Mouse (Mus musculus) heart, embryonic 10.5 days (tissue): Measurements from ENCODE around the gene Dll1. TPM values are rescaled to one million over a fixed set of nuclear protein-coding genes. Genes with fewer than 3 reads are reported as not detected.

ENCODE experiments used
- DNase-seq: peaks from one replicate; pipeline ENCODE4 v3.0.0-alpha.2; 2017; ENCODE audit warnings: low spot score
- H3K27ac ChIP-seq: fragments of 300-500 bp; sonication (generic); 2 replicates; pipeline ENCODE4 v1.5.1; 2016; ENCODE audit warnings: mild to moderate bottlenecking
- H3K27me3 ChIP-seq: fragments of 300-500 bp; sonication (generic); 2 replicates; pipeline ENCODE4 v1.6.1; 2016; ENCODE audit warnings: mild to moderate bottlenecking; ENCODE audit not compliant: poor library complexity, insufficient read depth, severe bottlenecking
- H3K36me3 ChIP-seq: fragments of 300-500 bp; sonication (generic); 2 replicates; pipeline ENCODE4 v1.6.1; 2016; ENCODE audit warnings: mild to moderate bottlenecking, moderate library complexity
- H3K4me1 ChIP-seq: fragments of 300-500 bp; sonication (generic); 2 replicates; pipeline ENCODE4 v1.6.1; 2016; ENCODE audit warnings: mild to moderate bottlenecking
- H3K4me3 ChIP-seq: fragments of 300-500 bp; sonication (generic); 2 replicates; pipeline ENCODE4 v1.5.1; 2016; ENCODE audit warnings: mild to moderate bottlenecking, moderate library complexity
- H3K9me3 ChIP-seq: fragments of 300-500 bp; sonication (generic); 2 replicates; pipeline ENCODE4 v1.6.1; 2016; ENCODE audit warnings: mild to moderate bottlenecking, moderate library complexity
- WGBS: fragments of 180-500 bp; shearing (Covaris S2); methylation state at CpG from one replicate; pipeline ENCODE4 v1.1.7; 2016; 5-methylcytosine and 5-hydroxymethylcytosine counted together
- polyA plus RNA-seq: library from polyadenylated mRNA; unstranded; fragments of >200 nt; fragmentation: Nextera tagmentation; extraction: Ambion mirVana; gene quantifications from 2 replicates; pipeline ENCODE4 v1.2.1, GENCODE M21; 2016

The Dll1 gene
- 4.9 and 9.7 TPM in 2 replicates for polyA plus RNA-seq

GRCm38 (mm10) chr17:15376494-15377181 is at the start of gene Dll1:
Gene Dll1, minus strand, starts transcription at chr17:15376872.
- no peaks in the 10 kb centered on the region for H3K9me3 ChIP-seq
- no peak for DNase-seq
- H3K36me3 ChIP-seq, result no peaks in the 10 kb centered on the region
- peak within 1 kb of the TSS; percentile 67 for H3K4me3 ChIP-seq
- under 1% methylated on average over 36 of the region's 36 CpGs for WGBS
- H3K27me3 ChIP-seq, result peaks cover 99% of the 10 kb centered on the region
- H3K4me1 ChIP-seq, result peaks cover 54% of the 10 kb centered on the region
- H3K27ac ChIP-seq, result peak within 1 kb of the TSS; percentile 81

GRCm38 (mm10) chr17:15425931-15426330 is 49.3 kb upstream of the Dll1 start:
- Histone ChIP-seq H3K36me3 (peaks cover 81% of the 10 kb centered on the region), H3K27ac (no peak overlapping the region), H3K9me3 (0 out of 2 replicates have a peak, but pooled peaks cover 2% of the 10 kb centered on the region), H3K27me3 (no peaks in the 10 kb centered on the region), H3K4me1 (peaks cover 6% of the 10 kb centered on the region; the same call in 1 of the 2 replicates), H3K4me3 (no peak overlapping the region)
- DNase-seq, result no peak
- 79% methylated on average over 3 of the region's 3 CpGs for WGBS

GRCm38 (mm10) chr17:15423080-15423765 is 46.6 kb upstream of the Dll1 start:
- DNase-seq, result peak; percentile 53
- H3K27ac ChIP-seq, result no peak overlapping the region
- no peak overlapping the region for H3K4me3 ChIP-seq
- 59% methylated on average over 8 of the region's 8 CpGs for WGBS
- H3K9me3 ChIP-seq, result 0 out of 2 replicates have a peak, but pooled peaks cover 2% of the 10 kb centered on the region
- no peaks in the 10 kb centered on the region for H3K27me3 ChIP-seq
- no peaks in the 10 kb centered on the region for H3K4me1 ChIP-seq
- peaks cover 80% of the 10 kb centered on the region for H3K36me3 ChIP-seq

GRCm38 (mm10) chr17:15422666-15423065 is 46.0 kb upstream of the Dll1 start:
- peak; percentile 54 for DNase-seq
- H3K27me3 ChIP-seq, result no peaks in the 10 kb centered on the region
- H3K9me3 ChIP-seq, result 0 out of 2 replicates have a peak, but pooled peaks cover 2% of the 10 kb centered on the region
- no peaks in the 10 kb centered on the region for H3K4me1 ChIP-seq
- H3K27ac ChIP-seq, result no peak overlapping the region
- WGBS, result 85% methylated on average over 9 of the region's 9 CpGs
- peaks cover 80% of the 10 kb centered on the region for H3K36me3 ChIP-seq
- no peak overlapping the region for H3K4me3 ChIP-seq

- Histone ChIP-seq H3K36me3 (peaks cover 81% of the 10 kb centered on the region), H3K27ac (no peak overlapping the region), H3K27me3 (no peaks in the 10 kb centered on the region), H3K9me3 (0 out of 2 replicates have a peak, but pooled peaks cover 2% of the 10 kb centered on the region), H3K4me3 (no peak overlapping the region), H3K4me1 (no peaks in the 10 kb centered on the region)
- no peak for DNase-seq
- 95% methylated on average over 6 of the region's 6 CpGs for WGBS
Measured at GRCm38 (mm10) chr17:15421446-15421845, 44.8 kb upstream of the Dll1 start.

GRCm38 (mm10) chr17:15420021-15420603 is 43.4 kb upstream of the Dll1 start:
- peak; percentile 56 for DNase-seq
- Histone ChIP-seq H3K9me3 (0 out of 2 replicates have a peak, but pooled peaks cover 2% of the 10 kb centered on the region), H3K4me3 (no peak overlapping the region), H3K27me3 (no peaks in the 10 kb centered on the region), H3K27ac (no peak overlapping the region), H3K4me1 (no peaks in the 10 kb centered on the region), H3K36me3 (peaks cover 82% of the 10 kb centered on the region)
- WGBS, result 88% methylated on average over 8 of the region's 8 CpGs

GRCm38 (mm10) chr17:15419534-15419933 is 42.9 kb upstream of the Dll1 start:
- peaks cover 82% of the 10 kb centered on the region for H3K36me3 ChIP-seq
- H3K4me1 ChIP-seq, result no peaks in the 10 kb centered on the region
- WGBS, result 68% methylated on average over 8 of the region's 8 CpGs

GRCm38 (mm10) chr17:15416596-15417215 is 40.0 kb upstream of the Dll1 start:
- H3K27ac ChIP-seq, result no peak overlapping the region
- peak; percentile 73 for DNase-seq
- no peaks in the 10 kb centered on the region for H3K27me3 ChIP-seq
- H3K4me1 ChIP-seq, result no peaks in the 10 kb centered on the region
- H3K9me3 ChIP-seq, result no peaks in the 10 kb centered on the region
- WGBS, result 88% methylated on average over 12 of the region's 12 CpGs
- H3K4me3 ChIP-seq, result no peak overlapping the region
- H3K36me3 ChIP-seq, result peaks cover 70% of the 10 kb centered on the region

More at GRCm38 (mm10) chr17:15419534-15419933, 42.9 kb upstream of the Dll1 start:
- Histone ChIP-seq H3K9me3 (0 out of 2 replicates have a peak, but pooled peaks cover 2% of the 10 kb centered on the region), H3K27ac (no peak overlapping the region), H3K27me3 (no peaks in the 10 kb centered on the region), H3K4me3 (no peak overlapping the region)
- DNase-seq, result peak; percentile 70

- 95% methylated on average over 1 of the region's 1 CpGs for WGBS
Measured at GRCm38 (mm10) chr17:15410861-15411260, 34.2 kb upstream of the Dll1 start.

GRCm38 (mm10) chr17:15409261-15409660 is 32.6 kb upstream of the Dll1 start:
- Histone ChIP-seq H3K4me3 (no peak overlapping the region), H3K36me3 (peaks cover 75% of the 10 kb centered on the region), H3K9me3 (no peaks in the 10 kb centered on the region), H3K27ac (no peak overlapping the region), H3K27me3 (no peaks in the 10 kb centered on the region), H3K4me1 (no peaks in the 10 kb centered on the region)
- 86% methylated on average over 10 of the region's 10 CpGs for WGBS
- DNase-seq, result peak; percentile 50

More at GRCm38 (mm10) chr17:15410861-15411260, 34.2 kb upstream of the Dll1 start:
- Histone ChIP-seq H3K36me3 (peaks cover 79% of the 10 kb centered on the region), H3K9me3 (no peaks in the 10 kb centered on the region), H3K4me3 (no peak overlapping the region), H3K4me1 (no peaks in the 10 kb centered on the region), H3K27me3 (no peaks in the 10 kb centered on the region), H3K27ac (no peak overlapping the region)
- DNase-seq, result no peak

GRCm38 (mm10) chr17:15406576-15406975 is 29.9 kb upstream of the Dll1 start:
- Histone ChIP-seq H3K4me3 (no peak overlapping the region), H3K36me3 (peaks cover 89% of the 10 kb centered on the region), H3K27me3 (no peaks in the 10 kb centered on the region), H3K9me3 (no peaks in the 10 kb centered on the region), H3K27ac (no peak overlapping the region), H3K4me1 (no peaks in the 10 kb centered on the region)
- DNase-seq, result no peak
- 87% methylated on average over 2 of the region's 2 CpGs for WGBS

GRCm38 (mm10) chr17:15401716-15402115 is 25.0 kb upstream of the Dll1 start:
- no peak for DNase-seq
- H3K27ac ChIP-seq, result no peak overlapping the region
- no peak overlapping the region for H3K4me3 ChIP-seq
- peaks cover 44% of the 10 kb centered on the region for H3K36me3 ChIP-seq
- H3K9me3 ChIP-seq, result no peaks in the 10 kb centered on the region
- no peaks in the 10 kb centered on the region for H3K27me3 ChIP-seq
- 91% methylated on average over 17 of the region's 17 CpGs for WGBS
- peaks cover 8% of the 10 kb centered on the region for H3K4me1 ChIP-seq
